Mouse (Mus musculus): ENCODE results near the gene Hinfp. TPM values are rescaled to one million over a fixed set of nuclear protein-coding genes. Genes with fewer than 3 reads are reported as not detected.

Gene Hinfp
- polyA plus RNA-seq, 1 experiment from 2014 or later, result 6.3 TPM

DNA sequence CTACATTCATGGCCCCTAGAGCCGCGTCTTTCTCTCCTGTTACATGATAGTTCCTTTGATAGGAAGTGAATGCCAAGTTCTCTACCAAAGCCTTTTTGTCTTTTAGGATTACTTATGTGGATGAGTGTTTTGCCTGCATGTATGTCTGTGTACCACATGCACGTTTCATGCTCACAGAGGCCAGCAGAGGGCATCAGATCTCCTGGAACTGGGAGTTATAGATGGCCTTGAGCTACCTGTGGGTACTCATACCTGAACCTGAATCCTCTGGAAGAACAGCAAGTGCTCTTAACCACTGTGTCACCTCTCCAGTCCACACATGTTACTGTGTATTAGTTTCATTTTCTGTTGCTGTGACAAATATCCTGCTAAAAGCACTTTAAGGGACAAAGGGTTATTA, 13.0 kb downstream of the Hinfp start:
- Histone ChIP-seq H3K9ac (replicated peaks) (no peak overlapping the region), H3K36me3 (replicated peaks; ENCODE audit: insufficient read depth, low read length) (peaks cover 57% of the 10 kb centered on the region), H3K9me3 (ENCODE audit: low read length) (no peaks in the 10 kb centered on the region), H3K27me3 (ENCODE audit: insufficient read depth, low read length) (peaks cover 14% of the 10 kb centered on the region; the same call in 1 of the 2 replicates), H3K4me2 (ENCODE audit: low read depth, low read length) (no peak overlapping the region), H3K4me3 (ENCODE audit: low read depth, low read length) (no peak overlapping the region), H3K27ac (ENCODE audit: low read depth) (no peak overlapping the region), H3K4me1 (ENCODE audit: insufficient read depth) (peaks cover 12% of the 10 kb centered on the region)
- WGBS (ENCODE audit: insufficient replicate concordance), result 75% methylated on average over 3 of the region's 3 CpGs
- no peak for TF ChIP-seq EP300 (IDR thresholded peaks at IDR 0.05; ENCODE audit: low read depth)
- peak; percentile 85 for TF ChIP-seq CTCF (IDR thresholded peaks at IDR 0.05; ENCODE audit: low read depth)
- DNase-seq (peak; percentile 71), ATAC-seq (no peak)

DNA sequence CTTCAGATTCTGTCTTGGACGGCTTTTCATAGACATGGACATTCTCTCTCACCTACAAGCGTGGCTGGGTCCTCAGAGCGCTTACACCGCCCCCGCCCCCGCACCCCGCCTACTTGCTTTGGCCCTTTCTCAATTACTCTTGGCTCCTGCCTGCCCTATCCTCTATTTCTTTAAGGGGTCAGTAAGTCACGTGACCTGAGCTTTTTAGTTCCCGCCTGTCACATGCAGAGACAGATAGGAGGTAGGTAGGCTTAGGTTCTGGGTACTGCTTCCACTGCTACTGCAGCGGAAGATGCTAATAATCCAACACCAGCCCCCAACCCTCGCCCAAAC, 16.5 kb downstream of the Hinfp start:
- peak; percentile 39 for DNase-seq

DNA sequence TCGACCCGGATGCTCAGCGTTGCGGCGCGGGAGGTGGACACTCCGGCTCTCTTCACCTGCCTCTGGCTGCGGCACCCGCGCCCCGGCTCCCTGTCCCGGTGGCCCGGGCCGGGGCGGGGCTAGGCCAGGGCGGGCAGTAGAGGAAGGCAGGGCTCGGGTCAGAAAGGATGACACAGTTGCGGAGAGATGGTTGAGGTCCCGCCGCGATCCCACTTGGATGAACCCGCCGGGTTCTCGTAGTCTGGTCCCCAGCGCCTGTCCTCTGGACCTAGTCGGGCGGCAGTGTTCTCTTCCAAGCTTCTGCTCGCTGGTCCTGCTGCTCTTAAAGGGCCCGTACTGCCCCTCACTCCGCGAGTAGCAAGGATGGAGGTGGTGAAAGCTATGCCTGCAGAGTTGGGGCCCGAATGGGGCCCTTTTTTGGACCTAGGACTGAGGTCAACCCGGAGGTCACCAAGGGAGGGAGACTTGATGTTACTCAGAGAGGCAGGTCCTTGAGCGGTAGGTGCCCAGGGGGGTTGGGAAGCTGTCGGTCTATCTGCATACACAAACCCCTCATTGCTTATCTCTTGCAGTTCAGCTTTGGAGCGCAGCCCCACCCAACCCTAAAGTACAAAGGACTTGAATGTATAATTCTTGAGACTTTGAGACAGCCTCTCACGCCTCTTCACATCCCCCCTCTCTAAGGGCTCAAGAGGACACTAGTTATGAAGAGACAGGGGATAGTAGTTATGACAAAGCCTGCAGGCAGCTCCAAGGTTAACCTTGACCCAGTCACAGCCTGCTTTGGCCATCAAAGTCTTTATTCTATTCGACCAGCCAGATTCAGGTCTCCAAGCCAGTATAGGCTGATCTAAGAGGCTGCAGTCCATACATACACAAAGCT, 17.2 kb downstream of the Hinfp start, which contains the start of gene Abcg4:
Gene Abcg4, minus strand, starts transcription at position 540 of the 883 bp plus-strand sequence.
- Histone ChIP-seq H3K9ac (replicated peaks) (peak within 1 kb of the TSS; percentile 76), H3K9me3 (ENCODE audit: low read length) (no peaks in the 10 kb centered on the region), H3K4me2 (ENCODE audit: low read depth, low read length) (peak within 1 kb of the TSS; percentile 77), H3K27ac (ENCODE audit: low read depth) (peak within 1 kb of the TSS; percentile 85), H3K4me1 (ENCODE audit: insufficient read depth) (peaks cover 12% of the 10 kb centered on the region), H3K27me3 (ENCODE audit: insufficient read depth, low read length) (peaks cover 17% of the 10 kb centered on the region; the same call in 1 of the 2 replicates), H3K4me3 (ENCODE audit: low read depth, low read length) (peak within 1 kb of the TSS; percentile 70), H3K36me3 (replicated peaks; ENCODE audit: insufficient read depth, low read length) (peaks cover 20% of the 10 kb centered on the region)
- DNase-seq (peak; percentile 69), ATAC-seq (peak; percentile 86)
- no peak for TF ChIP-seq CTCF (IDR thresholded peaks at IDR 0.05; ENCODE audit: low read depth)
- TF ChIP-seq EP300 (IDR thresholded peaks at IDR 0.05; ENCODE audit: low read depth), result peak; percentile 89
- 2% methylated on average over 38 of the region's 38 CpGs for WGBS (ENCODE audit: insufficient replicate concordance)

More for the DNA sequence above, 16.5 kb downstream of the Hinfp start:
- Histone ChIP-seq H3K27ac (ENCODE audit: low read depth) (peak overlapping the region; percentile 85), H3K4me2 (ENCODE audit: low read depth, low read length) (peak overlapping the region; percentile 77), H3K9ac (replicated peaks) (peak overlapping the region; percentile 76), H3K9me3 (ENCODE audit: low read length) (no peaks in the 10 kb centered on the region), H3K4me3 (ENCODE audit: low read depth, low read length) (peak overlapping the region; percentile 70), H3K27me3 (ENCODE audit: insufficient read depth, low read length) (peaks cover 17% of the 10 kb centered on the region; the same call in 1 of the 2 replicates), H3K36me3 (replicated peaks; ENCODE audit: insufficient read depth, low read length) (peaks cover 26% of the 10 kb centered on the region), H3K4me1 (ENCODE audit: insufficient read depth) (peaks cover 12% of the 10 kb centered on the region)
- WGBS (ENCODE audit: insufficient replicate concordance), result 15% methylated on average over 11 of the region's 11 CpGs
- ATAC-seq, result peak; percentile 34
- no peak for TF ChIP-seq CTCF (IDR thresholded peaks at IDR 0.05; ENCODE audit: low read depth)
- no peak for TF ChIP-seq EP300 (IDR thresholded peaks at IDR 0.05; ENCODE audit: low read depth)

DNA sequence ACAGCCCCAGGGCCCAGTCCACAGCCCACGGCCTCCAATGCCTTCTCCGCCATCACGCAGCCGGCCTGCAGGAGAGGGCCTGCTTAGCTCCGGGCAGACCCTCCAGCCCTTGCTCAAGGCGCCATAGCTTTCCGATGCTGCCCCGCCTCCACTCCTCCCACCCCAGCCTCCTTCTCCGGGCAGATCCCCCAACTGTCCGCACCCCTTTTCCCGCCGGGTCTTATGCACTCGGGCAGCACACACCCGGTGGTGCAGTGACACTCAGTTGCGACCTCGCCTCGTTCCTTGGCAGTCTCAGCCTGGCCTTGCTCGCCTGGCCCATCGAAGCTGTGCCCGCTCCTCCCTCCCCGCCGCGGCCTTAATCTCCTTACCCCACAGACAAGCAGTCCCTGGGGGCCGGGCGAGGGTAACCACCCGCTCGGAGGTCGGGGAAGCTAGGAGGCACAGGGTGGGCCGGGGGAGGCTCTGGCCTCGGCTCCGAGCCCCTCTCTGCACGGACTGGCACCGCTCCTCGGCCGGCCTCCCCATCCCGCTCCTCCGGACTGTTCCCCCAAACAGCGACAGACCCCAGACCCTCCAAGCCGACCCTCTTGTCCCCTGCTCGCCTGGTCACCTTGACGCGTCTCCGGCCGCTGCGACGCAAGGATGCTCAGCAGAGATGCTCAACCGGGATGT, 17.9 kb downstream of the Hinfp start:
- no peaks in the 10 kb centered on the region for H3K9me3 ChIP-seq (ENCODE audit: low read length)
- ATAC-seq, result peak; percentile 44
- H3K27me3 ChIP-seq (ENCODE audit: insufficient read depth, low read length), result peaks cover 17% of the 10 kb centered on the region; the same call in 1 of the 2 replicates
- 4% methylated on average over 37 of the region's 47 CpGs for WGBS (ENCODE audit: insufficient replicate concordance)
- peak; percentile 59 for DNase-seq
- TF ChIP-seq CTCF (IDR thresholded peaks at IDR 0.05; ENCODE audit: low read depth) (no peak), EP300 (IDR thresholded peaks at IDR 0.05; ENCODE audit: low read depth) (no peak)
- peak overlapping the region; percentile 85 for H3K27ac ChIP-seq (ENCODE audit: low read depth)
- peak overlapping the region; percentile 77 for H3K4me2 ChIP-seq (ENCODE audit: low read depth, low read length)
- H3K4me1 ChIP-seq (ENCODE audit: insufficient read depth), result peaks cover 12% of the 10 kb centered on the region
- peak overlapping the region; percentile 76 for H3K9ac ChIP-seq (replicated peaks)
- peak overlapping the region; percentile 70 for H3K4me3 ChIP-seq (ENCODE audit: low read depth, low read length)
- peaks cover 17% of the 10 kb centered on the region for H3K36me3 ChIP-seq (replicated peaks; ENCODE audit: insufficient read depth, low read length)

DNA sequence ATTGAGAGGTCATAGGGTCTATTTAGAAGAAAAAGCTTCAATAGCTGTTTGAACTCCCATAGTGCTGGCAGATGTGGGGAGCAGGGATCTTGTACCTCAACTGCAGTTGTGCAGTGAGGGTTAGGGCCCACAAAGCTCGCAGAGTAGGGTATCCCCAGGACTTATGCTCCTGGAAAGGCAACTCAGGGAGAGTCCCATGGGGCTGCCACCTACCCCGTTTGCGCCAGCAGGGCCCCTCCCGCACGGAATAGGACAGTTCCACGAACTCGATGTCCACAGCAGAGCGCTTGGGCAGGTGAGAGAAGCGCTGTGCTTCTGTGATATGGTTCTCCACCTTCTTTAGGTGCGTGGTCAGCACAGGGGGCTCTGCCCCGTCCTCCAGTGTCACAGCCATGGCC, 18.5 kb downstream of the Hinfp start:
- WGBS (ENCODE audit: insufficient replicate concordance), result 9% methylated on average over 11 of the region's 11 CpGs
- H3K9me3 ChIP-seq (ENCODE audit: low read length), result no peaks in the 10 kb centered on the region
- peaks cover 12% of the 10 kb centered on the region for H3K4me1 ChIP-seq (ENCODE audit: insufficient read depth)
- H3K4me2 ChIP-seq (ENCODE audit: low read depth, low read length), result peak overlapping the region; percentile 77
- H3K9ac ChIP-seq (replicated peaks), result peak overlapping the region; percentile 76
- DNase-seq, result peak; percentile 36
- H3K27me3 ChIP-seq (ENCODE audit: insufficient read depth, low read length), result peaks cover 17% of the 10 kb centered on the region; the same call in 1 of the 2 replicates
- peak overlapping the region; percentile 85 for H3K27ac ChIP-seq (ENCODE audit: low read depth)
- TF ChIP-seq CTCF (IDR thresholded peaks at IDR 0.05; ENCODE audit: low read depth), result no peak
- peak overlapping the region; percentile 70 for H3K4me3 ChIP-seq (ENCODE audit: low read depth, low read length)
- peaks cover 13% of the 10 kb centered on the region for H3K36me3 ChIP-seq (replicated peaks; ENCODE audit: insufficient read depth, low read length)
- ATAC-seq, result no peak

Data from liver, postnatal 0 days (tissue).